Mouse (Mus musculus): ENCODE data around the gene Dnaaf3. TPM values are rescaled to one million over a fixed set of nuclear protein-coding genes. Genes with fewer than 3 reads are reported as not detected.
A peak's percentile ranks its signal among the peaks of the same experiment; 100 is the strongest.
"Not testable (repeated sequence)": the region's sequence is repeated elsewhere in the genome, so short reads cannot be mapped to it uniquely, and the experiment has no call there.

Gene Dnaaf3
- polyA plus RNA-seq, 1 experiment from 2014 or later = 1.3 TPM

GRCm38 (mm10) chr7:4542013-4542412 lies 9.8 kb upstream of the Dnaaf3 start:
- Histone ChIP-seq H3K27ac (ENCODE audit: low read length) (no peak overlapping the region), H3K4me2 (ENCODE audit: low read depth, low read length) (no peak overlapping the region), H3K4me3 (ENCODE audit: low read length) (no peak overlapping the region), H3K4me1 (ENCODE audit: control insufficient read depth, insufficient read depth, low read length) (0 out of 2 replicates have a peak, but pooled peaks cover 3% of the 10 kb centered on the region), H3K9ac (ENCODE audit: low read depth, low read length) (no peak overlapping the region), H3K9me3 (ENCODE audit: control insufficient read depth, low read length) (no peaks in the 10 kb centered on the region), H3K36me3 (ENCODE audit: control insufficient read depth, insufficient read depth, low read length) (no peaks in the 10 kb centered on the region), H3K27me3 (replicated peaks; ENCODE audit: control insufficient read depth, insufficient read depth, low read length) (0 out of 2 replicates have a peak, but pooled peaks cover 3% of the 10 kb centered on the region)
- WGBS = 39% methylated on average over 17 of the region's 17 CpGs
- ATAC-seq = no peak

DNA sequence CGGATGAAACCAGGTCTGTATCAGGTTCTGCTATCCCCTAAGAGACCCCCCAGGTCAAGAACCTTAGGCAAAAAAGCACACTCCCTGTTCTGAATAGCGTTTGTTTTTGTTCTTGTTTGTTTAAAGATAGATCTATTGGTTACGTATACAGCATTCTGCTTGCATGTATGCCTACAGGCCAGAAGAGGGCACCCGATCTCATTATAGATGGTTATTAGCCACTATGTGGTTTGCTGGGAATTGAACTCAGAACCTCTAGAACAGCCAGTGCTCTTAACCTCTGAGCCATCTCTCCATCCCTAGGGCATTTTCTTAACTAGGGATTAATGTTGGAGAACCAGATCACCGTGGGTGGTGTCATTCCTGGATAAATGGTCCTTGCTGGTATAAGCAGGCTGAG lies 9.1 kb upstream of the Dnaaf3 start:
- Histone ChIP-seq H3K36me3 (ENCODE audit: control insufficient read depth, insufficient read depth, low read length) (no peaks in the 10 kb centered on the region), H3K27me3 (replicated peaks; ENCODE audit: control insufficient read depth, insufficient read depth, low read length) (0 out of 2 replicates have a peak, but pooled peaks cover under 1% of the 10 kb centered on the region), H3K4me2 (ENCODE audit: low read depth, low read length) (no peak overlapping the region), H3K27ac (ENCODE audit: low read length) (no peak overlapping the region), H3K9ac (ENCODE audit: low read depth, low read length) (no peak overlapping the region), H3K4me3 (ENCODE audit: low read length) (no peak overlapping the region), H3K4me1 (ENCODE audit: control insufficient read depth, insufficient read depth, low read length) (no peaks in the 10 kb centered on the region), H3K9me3 (ENCODE audit: control insufficient read depth, low read length) (no peaks in the 10 kb centered on the region)
- WGBS = 60% methylated on average over 5 of the region's 5 CpGs
- ATAC-seq = no peak

GRCm38 (mm10) chr7:4539019-4539418 lies 6.8 kb upstream of the Dnaaf3 start:
- H3K4me2 ChIP-seq (ENCODE audit: low read depth, low read length) = no peak overlapping the region
- no peaks in the 10 kb centered on the region for H3K36me3 ChIP-seq (ENCODE audit: control insufficient read depth, insufficient read depth, low read length)
- no peak overlapping the region for H3K9ac ChIP-seq (ENCODE audit: low read depth, low read length)
- no peaks in the 10 kb centered on the region for H3K4me1 ChIP-seq (ENCODE audit: control insufficient read depth, insufficient read depth, low read length)
- no peak overlapping the region for H3K27ac ChIP-seq (ENCODE audit: low read length)
- H3K9me3 ChIP-seq (ENCODE audit: control insufficient read depth, low read length) = no peaks in the 10 kb centered on the region
- 80% methylated on average over 2 of the region's 2 CpGs for WGBS
- H3K27me3 ChIP-seq (replicated peaks; ENCODE audit: control insufficient read depth, insufficient read depth, low read length) = no peaks in the 10 kb centered on the region
- H3K4me3 ChIP-seq (ENCODE audit: low read length) = no peak overlapping the region
- ATAC-seq = no peak

DNA sequence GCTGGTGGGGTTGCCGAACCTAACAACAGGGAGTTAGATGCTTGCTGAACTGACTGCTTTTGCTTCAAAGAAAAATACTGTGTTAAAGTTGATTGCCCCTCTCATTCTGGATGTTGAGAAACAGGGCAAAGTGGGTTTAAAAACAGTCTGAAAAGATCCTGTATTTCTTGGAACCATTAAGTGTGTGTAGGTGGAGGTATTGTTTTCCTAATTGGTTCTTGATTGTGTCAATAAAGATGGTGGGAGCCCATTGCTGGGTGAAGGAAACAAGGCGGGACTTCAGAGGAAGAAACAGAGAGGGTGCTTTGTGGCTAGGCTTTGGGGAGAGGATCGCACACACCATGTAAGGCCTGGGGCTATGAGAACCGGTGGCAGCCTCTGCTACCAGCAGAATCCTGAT lies 4.9 kb upstream of the Dnaaf3 start:
- Histone ChIP-seq H3K9me3 (ENCODE audit: control insufficient read depth, low read length) (no peaks in the 10 kb centered on the region), H3K27ac (ENCODE audit: low read length) (no peak overlapping the region), H3K4me3 (ENCODE audit: low read length) (no peak overlapping the region), H3K4me2 (ENCODE audit: low read depth, low read length) (no peak overlapping the region), H3K4me1 (ENCODE audit: control insufficient read depth, insufficient read depth, low read length) (peaks cover under 1% of the 10 kb centered on the region), H3K27me3 (replicated peaks; ENCODE audit: control insufficient read depth, insufficient read depth, low read length) (no peaks in the 10 kb centered on the region), H3K9ac (ENCODE audit: low read depth, low read length) (no peak overlapping the region), H3K36me3 (ENCODE audit: control insufficient read depth, insufficient read depth, low read length) (no peaks in the 10 kb centered on the region)
- no peak for ATAC-seq
- 63% methylated on average over 4 of the region's 4 CpGs for WGBS

GRCm38 (mm10) chr7:4536369-4536768 lies 4.1 kb upstream of the Dnaaf3 start:
- H3K4me2 ChIP-seq (ENCODE audit: low read depth, low read length) = no peak overlapping the region
- no peak overlapping the region for H3K27ac ChIP-seq (ENCODE audit: low read length)
- H3K4me3 ChIP-seq (ENCODE audit: low read length) = no peak overlapping the region
- WGBS = 83% methylated on average over 4 of the region's 4 CpGs
- no peaks in the 10 kb centered on the region for H3K27me3 ChIP-seq (replicated peaks; ENCODE audit: control insufficient read depth, insufficient read depth, low read length)
- ATAC-seq = no peak
- H3K9me3 ChIP-seq (ENCODE audit: control insufficient read depth, low read length) = no peaks in the 10 kb centered on the region
- H3K4me1 ChIP-seq (ENCODE audit: control insufficient read depth, insufficient read depth, low read length) = peaks cover 5% of the 10 kb centered on the region
- H3K9ac ChIP-seq (ENCODE audit: low read depth, low read length) = no peak overlapping the region
- no peaks in the 10 kb centered on the region for H3K36me3 ChIP-seq (ENCODE audit: control insufficient read depth, insufficient read depth, low read length)

DNA sequence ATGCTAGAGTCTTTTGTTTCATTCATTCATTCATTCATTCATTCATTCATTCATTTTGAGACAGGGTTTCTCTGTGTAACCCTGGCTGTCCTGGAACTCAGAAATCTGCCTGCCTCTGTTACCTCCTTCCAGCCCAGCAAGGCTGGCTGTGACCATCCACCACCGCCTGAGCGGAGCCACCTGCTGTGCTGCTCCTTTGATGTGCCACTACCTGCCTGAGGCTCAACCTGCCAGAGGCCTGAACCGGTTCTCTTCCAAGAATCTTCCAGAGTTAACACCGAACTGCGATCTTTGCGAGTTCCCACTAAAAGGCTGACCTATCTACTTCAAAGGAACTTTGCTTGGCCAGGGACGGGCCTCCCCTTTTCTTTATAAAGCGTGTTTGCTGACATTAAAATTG lies 2.1 kb downstream of the Dnaaf3 start:
- not testable (repeated sequence) for H3K4me2 ChIP-seq (ENCODE audit: low read depth, low read length); H3K9me3 ChIP-seq (ENCODE audit: control insufficient read depth, low read length); H3K36me3 ChIP-seq (ENCODE audit: control insufficient read depth, insufficient read depth, low read length); H3K4me1 ChIP-seq (ENCODE audit: control insufficient read depth, insufficient read depth, low read length); H3K9ac ChIP-seq (ENCODE audit: low read depth, low read length); H3K27ac ChIP-seq (ENCODE audit: low read length); H3K27me3 ChIP-seq (replicated peaks; ENCODE audit: control insufficient read depth, insufficient read depth, low read length); H3K4me3 ChIP-seq (ENCODE audit: low read length); ATAC-seq
- WGBS = 46% methylated on average over 7 of the region's 8 CpGs

- H3K27me3 ChIP-seq (replicated peaks; ENCODE audit: control insufficient read depth, insufficient read depth, low read length) = no peaks in the 10 kb centered on the region
- WGBS = 51% methylated on average over 18 of the region's 18 CpGs
- no peak overlapping the region for H3K9ac ChIP-seq (ENCODE audit: low read depth, low read length)
- H3K4me3 ChIP-seq (ENCODE audit: low read length) = no peak overlapping the region
- H3K36me3 ChIP-seq (ENCODE audit: control insufficient read depth, insufficient read depth, low read length) = no peaks in the 10 kb centered on the region
- H3K4me2 ChIP-seq (ENCODE audit: low read depth, low read length) = peak overlapping the region; percentile 71; the same call in 1 of the 2 replicates
- H3K27ac ChIP-seq (ENCODE audit: low read length) = no peak overlapping the region
- no peak for ATAC-seq
- H3K9me3 ChIP-seq (ENCODE audit: control insufficient read depth, low read length) = no peaks in the 10 kb centered on the region
- H3K4me1 ChIP-seq (ENCODE audit: control insufficient read depth, insufficient read depth, low read length) = peaks cover 7% of the 10 kb centered on the region
Measured at GRCm38 (mm10) chr7:4527302-4527689, 5.0 kb downstream of the Dnaaf3 start.

DNA sequence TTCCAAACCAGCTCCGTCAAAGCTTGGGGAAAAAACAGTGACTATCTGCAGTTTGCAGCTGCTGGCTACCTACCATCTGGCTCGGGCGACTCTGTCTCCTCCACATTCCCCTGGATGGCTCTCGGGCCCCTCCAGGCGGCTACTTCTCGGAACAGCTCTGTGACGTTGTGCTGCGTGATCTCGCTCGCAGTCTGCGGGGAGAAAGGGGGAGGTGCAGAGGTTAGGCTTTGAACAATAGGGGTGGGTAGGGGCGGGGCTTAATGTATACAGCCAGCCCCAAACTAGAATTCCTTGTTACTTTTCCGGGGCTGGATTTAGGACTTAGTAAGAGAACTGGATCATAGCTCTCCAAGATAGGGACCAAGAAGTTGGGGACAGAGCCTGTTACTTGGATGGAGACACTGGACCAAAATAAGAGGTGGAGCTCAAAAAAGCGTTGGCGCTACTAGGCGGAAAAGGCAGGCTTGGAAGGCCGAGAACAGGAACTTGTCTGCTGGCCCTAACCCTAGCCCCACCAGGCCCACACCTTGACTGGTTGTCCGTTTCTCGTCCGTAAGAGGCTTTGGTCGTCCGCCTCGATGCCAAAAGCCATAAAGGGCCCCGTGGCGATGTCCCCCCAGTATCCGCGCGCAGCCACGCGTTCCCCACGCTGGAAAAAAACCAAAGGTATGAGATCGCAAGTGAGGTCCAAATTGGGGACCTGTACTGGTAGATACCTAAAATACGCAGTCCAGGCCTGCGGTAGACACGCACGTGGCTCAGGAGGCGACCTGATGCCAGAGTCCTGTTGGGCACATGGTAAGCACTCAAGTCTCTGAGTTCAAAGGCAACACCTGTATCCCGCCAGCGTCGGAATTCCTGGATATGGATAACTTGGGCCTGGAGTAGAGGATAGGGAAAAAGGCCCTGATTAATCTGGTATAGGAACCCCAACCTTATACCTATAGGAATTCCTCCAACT lies 5.6 kb downstream of the Dnaaf3 start:
- peak; percentile 94 for ATAC-seq
- H3K4me1 ChIP-seq (ENCODE audit: control insufficient read depth, insufficient read depth, low read length) = 0 out of 2 replicates have a peak, but pooled peaks cover 2% of the 10 kb centered on the region
- no peaks in the 10 kb centered on the region for H3K9me3 ChIP-seq (ENCODE audit: control insufficient read depth, low read length)
- H3K4me3 ChIP-seq (ENCODE audit: low read length) = peak overlapping the region; percentile 42
- H3K27ac ChIP-seq (ENCODE audit: low read length) = no peak overlapping the region
- peak overlapping the region; percentile 71 for H3K4me2 ChIP-seq (ENCODE audit: low read depth, low read length)
- H3K36me3 ChIP-seq (ENCODE audit: control insufficient read depth, insufficient read depth, low read length) = no peaks in the 10 kb centered on the region
- no peaks in the 10 kb centered on the region for H3K27me3 ChIP-seq (replicated peaks; ENCODE audit: control insufficient read depth, insufficient read depth, low read length)
- 20% methylated on average over 40 of the region's 40 CpGs for WGBS
- H3K9ac ChIP-seq (ENCODE audit: low read depth, low read length) = peak overlapping the region; percentile 64

DNA sequence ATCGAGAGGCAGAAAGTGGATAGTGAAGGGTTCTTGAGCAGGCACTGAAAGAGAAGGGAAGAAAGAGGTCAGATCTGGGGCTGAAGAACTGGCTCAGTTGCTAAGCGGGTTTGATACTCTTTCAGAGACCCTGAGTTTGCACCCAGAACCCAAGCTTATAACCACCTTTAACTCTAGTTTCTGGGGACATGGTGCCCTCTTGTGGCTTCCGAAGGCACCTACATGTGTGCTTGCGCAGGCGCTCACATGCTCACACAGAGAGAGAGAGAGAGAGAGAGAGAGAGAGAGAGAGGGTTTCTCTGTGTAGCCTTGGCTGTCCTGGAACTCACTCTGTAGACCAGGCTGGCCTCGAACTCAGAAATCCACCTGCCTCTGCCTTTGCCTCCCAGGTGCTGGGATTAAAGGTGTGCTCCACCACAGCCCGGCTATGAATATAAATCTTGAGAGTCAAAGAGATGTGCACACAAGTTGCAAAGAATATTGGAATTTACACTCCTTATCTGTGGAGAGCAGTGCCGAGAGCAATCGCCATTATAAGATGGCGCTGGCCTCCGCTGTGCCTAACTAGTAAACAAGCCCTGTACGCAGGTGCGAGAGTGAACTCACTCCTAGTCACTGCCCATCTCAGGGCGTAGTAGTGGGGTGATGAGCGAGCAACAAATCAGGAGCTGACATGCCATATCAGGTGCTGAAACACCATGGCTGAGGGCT lies 7.9 kb downstream of the Dnaaf3 start, which contains the start of gene Tnni3:
Tnni3 (minus strand) TSS at position 18 of the 711 bp plus-strand sequence.
- not testable (repeated sequence) for H3K27me3 ChIP-seq (replicated peaks; ENCODE audit: control insufficient read depth, insufficient read depth, low read length); H3K4me2 ChIP-seq (ENCODE audit: low read depth, low read length); H3K9me3 ChIP-seq (ENCODE audit: control insufficient read depth, low read length); H3K36me3 ChIP-seq (ENCODE audit: control insufficient read depth, insufficient read depth, low read length); H3K4me1 ChIP-seq (ENCODE audit: control insufficient read depth, insufficient read depth, low read length); H3K4me3 ChIP-seq (ENCODE audit: low read length); H3K9ac ChIP-seq (ENCODE audit: low read depth, low read length); H3K27ac ChIP-seq (ENCODE audit: low read length)
- peak; percentile 22; the same call in 1 of the 2 replicates for ATAC-seq
- 67% methylated on average over 15 of the region's 15 CpGs for WGBS

All from intestine, embryonic 16.5 days (tissue).